Mouse (Mus musculus): ENCODE measurements at regions not wholly inside any gene's neighbourhood (a gene's known extent, or its start where the extent isn't known, plus 50 kb on each side); places are given as distances from the start of the nearest gene placed in this dataset.

DNA sequence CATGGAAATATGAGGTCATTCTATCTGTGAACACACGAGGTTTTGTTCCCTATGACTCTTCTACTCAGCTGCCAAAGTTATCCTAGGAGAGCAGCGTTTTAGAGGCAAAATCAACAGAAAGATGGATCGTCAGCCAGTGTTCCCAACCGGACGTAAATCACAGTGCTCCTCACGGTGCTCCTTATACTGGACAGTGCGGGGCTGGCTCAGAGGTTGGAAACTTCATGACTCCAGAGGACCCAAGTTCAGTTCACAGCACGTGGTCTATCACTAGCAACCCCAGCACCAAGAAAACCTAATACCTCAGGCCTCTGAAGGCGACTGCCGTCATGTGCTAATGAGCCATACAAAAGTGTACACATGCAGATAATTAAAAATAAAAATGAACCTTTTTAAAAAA, 351.2 kb upstream of the Atp11b start:
- TF ChIP-seq POLR2A (IDR thresholded peaks at IDR 0.05; ENCODE audit: low read depth, low read length) (no peak), CTCF (IDR thresholded peaks at IDR 0.05; ENCODE audit: borderline replicate concordance, insufficient read depth, low read length) (no peak)
